Mouse (Mus musculus): ENCODE measurements around the gene Cltrn. TPM values are rescaled to one million over a fixed set of nuclear protein-coding genes. Genes with fewer than 3 reads are reported as not detected.

Gene Cltrn
- polyA plus RNA-seq (2014; fragmentation: Illumina TruSeq; extraction: RNeasy Lipid Tissue Mini Kit (QIAGEN cat#74804); ENCODE audit: insufficient read depth, low read depth, low replicate concordance), result not detected

DNA sequence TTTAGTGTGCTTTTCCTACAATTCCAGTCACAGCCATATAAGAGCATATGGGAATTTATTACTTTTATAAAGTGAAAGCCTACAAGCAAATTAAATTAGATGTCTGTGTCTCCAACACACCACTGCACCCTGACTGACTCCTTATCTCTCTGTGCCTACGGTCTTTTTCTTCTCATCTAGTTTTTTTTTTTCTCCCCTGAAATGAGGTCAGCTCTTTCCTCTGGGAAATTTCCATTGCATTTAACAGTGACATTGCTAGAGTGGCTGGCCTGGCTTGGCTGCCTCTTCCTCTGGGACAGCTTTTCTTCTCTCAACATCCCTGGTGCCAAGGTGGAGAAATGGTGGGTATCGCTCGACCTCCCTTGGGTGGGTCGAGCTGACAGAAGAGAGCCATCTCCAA, at the start of gene Cltrn:
Cltrn (plus strand) TSS at position 249 of the 400 bp plus-strand sequence.

DNA sequence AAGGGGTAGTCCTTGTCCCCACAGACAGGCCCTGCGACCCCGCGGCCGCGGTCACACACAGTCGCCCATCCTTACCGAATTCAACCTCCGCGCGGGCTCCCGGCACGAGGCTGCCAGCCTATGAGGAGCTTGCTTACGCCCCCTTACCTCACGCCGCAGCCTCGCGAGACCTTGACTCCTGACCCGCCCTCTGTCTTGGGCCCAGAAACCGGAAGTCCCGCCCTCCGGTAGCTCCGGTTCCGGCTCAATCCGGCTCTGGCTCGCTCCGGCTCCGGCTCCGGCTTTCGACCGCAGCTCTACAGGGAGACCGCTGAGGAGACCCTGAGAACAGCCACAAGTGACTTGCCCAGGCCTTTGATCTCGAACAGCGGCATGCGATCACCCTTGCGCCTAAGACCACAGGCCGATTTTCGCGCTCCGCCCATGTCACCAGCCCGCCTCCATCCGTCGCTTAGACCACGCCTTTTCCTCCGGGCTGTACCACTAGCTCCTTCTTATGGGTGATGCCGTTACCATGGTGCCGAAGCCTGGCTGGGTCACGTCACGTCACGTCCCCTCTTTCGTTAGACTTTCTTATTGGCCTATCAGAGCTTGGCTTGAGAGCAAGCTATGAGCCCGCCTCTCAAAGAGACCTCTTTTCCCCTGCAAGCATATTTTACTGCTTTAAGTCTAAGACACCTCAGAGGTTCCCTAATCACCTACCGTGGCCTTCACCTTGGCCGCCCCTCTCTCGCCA, 12.4 kb upstream of the Cltrn start, which contains the start of gene Siah1b:
Siah1b (minus strand) TSS at position 454 of the 736 bp plus-strand sequence.

GRCm38 (mm10) chrX:164139032-164139431, 50.4 kb downstream of the Cltrn start, which contains the start of gene Ace2:
Ace2 (plus strand) TSS chrX:164139332.

Other genes with a start within 250 kb of the Cltrn start
- 29.3 TPM for gene Ap1s2, start 179.8 kb upstream of the Cltrn start, polyA plus RNA-seq (2014; fragmentation: Illumina TruSeq; extraction: RNeasy Lipid Tissue Mini Kit (QIAGEN cat#74804); ENCODE audit: insufficient read depth, low read depth, low replicate concordance)
- 10.9 TPM for gene Zrsr2, start 130.2 kb upstream of the Cltrn start, polyA plus RNA-seq (2014; fragmentation: Illumina TruSeq; extraction: RNeasy Lipid Tissue Mini Kit (QIAGEN cat#74804); ENCODE audit: insufficient read depth, low read depth, low replicate concordance)
- 5.4 TPM for gene Car5b, start 60.8 kb upstream of the Cltrn start, polyA plus RNA-seq (2014; fragmentation: Illumina TruSeq; extraction: RNeasy Lipid Tissue Mini Kit (QIAGEN cat#74804); ENCODE audit: insufficient read depth, low read depth, low replicate concordance)
- 2.4 TPM for gene Siah1b, start 12.3 kb upstream of the Cltrn start, polyA plus RNA-seq (2014; fragmentation: Illumina TruSeq; extraction: RNeasy Lipid Tissue Mini Kit (QIAGEN cat#74804); ENCODE audit: insufficient read depth, low read depth, low replicate concordance)
- 7.5 TPM for gene Ace2, start 50.5 kb downstream of the Cltrn start, polyA plus RNA-seq (2014; fragmentation: Illumina TruSeq; extraction: RNeasy Lipid Tissue Mini Kit (QIAGEN cat#74804); ENCODE audit: insufficient read depth, low read depth, low replicate concordance)
- gene Bmx, start 169.4 kb downstream of the Cltrn start, polyA plus RNA-seq (2014; fragmentation: Illumina TruSeq; extraction: RNeasy Lipid Tissue Mini Kit (QIAGEN cat#74804); ENCODE audit: insufficient read depth, low read depth, low replicate concordance), result 4.7 TPM
- 27.9 TPM for gene Pir, start 180.5 kb downstream of the Cltrn start, polyA plus RNA-seq (2014; fragmentation: Illumina TruSeq; extraction: RNeasy Lipid Tissue Mini Kit (QIAGEN cat#74804); ENCODE audit: insufficient read depth, low read depth, low replicate concordance)

Measured in lung, adult 10 weeks (tissue).